Mouse (Mus musculus): ENCODE measurements around the gene Npr3.

- TF ChIP-seq GATA1 (IDR thresholded peaks at IDR 0.05; ENCODE audit: borderline replicate concordance, low read length) = no peak
- TF ChIP-seq FLI1 (IDR thresholded peaks at IDR 0.05; ENCODE audit: low read length) = no peak
Measured at GRCm38 (mm10) chr15:11862785-11863539, 44.1 kb downstream of the Npr3 start.
